Mouse (Mus musculus) forebrain, embryonic 10.5 days (tissue): ENCODE measurements around the gene Agpat4. TPM values are rescaled to one million over a fixed set of nuclear protein-coding genes. Genes with fewer than 3 reads are reported as not detected.

Source experiments
- DNase-seq: peaks from one replicate; pipeline ENCODE4 v3.0.0-alpha.2; 2017; ENCODE audit warnings: low spot score; ENCODE audit errors: extremely low spot score
- H3K27ac ChIP-seq: fragments of 300-500 bp; sonication (generic); 2 replicates; pipeline ENCODE4 v1.5.1; 2016; ENCODE audit warnings: mild to moderate bottlenecking
- H3K27me3 ChIP-seq: fragments of 300-500 bp; sonication (generic); 2 replicates; pipeline ENCODE4 v1.6.1; 2016; ENCODE audit warnings: mild to moderate bottlenecking; ENCODE audit not compliant: poor library complexity, severe bottlenecking
- H3K36me3 ChIP-seq: fragments of 300-500 bp; sonication (generic); replicated peaks from 2 replicates; pipeline ENCODE4 v1.6.1; 2016; ENCODE audit warnings: mild to moderate bottlenecking, moderate library complexity
- H3K4me1 ChIP-seq: fragments of 300-500 bp; sonication (generic); 2 replicates; pipeline ENCODE4 v1.6.1; 2016
- H3K4me3 ChIP-seq: fragments of 300-500 bp; sonication (generic); 2 replicates; pipeline ENCODE4 v1.5.1; 2016; ENCODE audit warnings: mild to moderate bottlenecking, moderate library complexity
- H3K9me3 ChIP-seq: fragments of 300-500 bp; sonication (generic); 2 replicates; pipeline ENCODE4 v1.6.1; 2016; ENCODE audit warnings: mild to moderate bottlenecking, moderate library complexity
- WGBS: fragments of 180-500 bp; shearing (Covaris S2); methylation state at CpG from one replicate; pipeline ENCODE4 v1.1.7; 2016; 5-methylcytosine and 5-hydroxymethylcytosine counted together
- polyA plus RNA-seq: library from polyadenylated mRNA; unstranded; fragments of >200 nt; fragmentation: Nextera tagmentation; extraction: Ambion mirVana; gene quantifications from 2 replicates; pipeline ENCODE4 v1.2.1, GENCODE M21; 2016

Agpat4 gene
- polyA plus RNA-seq, 1 experiment from 2014 or later, result 42.2 TPM

DNA sequence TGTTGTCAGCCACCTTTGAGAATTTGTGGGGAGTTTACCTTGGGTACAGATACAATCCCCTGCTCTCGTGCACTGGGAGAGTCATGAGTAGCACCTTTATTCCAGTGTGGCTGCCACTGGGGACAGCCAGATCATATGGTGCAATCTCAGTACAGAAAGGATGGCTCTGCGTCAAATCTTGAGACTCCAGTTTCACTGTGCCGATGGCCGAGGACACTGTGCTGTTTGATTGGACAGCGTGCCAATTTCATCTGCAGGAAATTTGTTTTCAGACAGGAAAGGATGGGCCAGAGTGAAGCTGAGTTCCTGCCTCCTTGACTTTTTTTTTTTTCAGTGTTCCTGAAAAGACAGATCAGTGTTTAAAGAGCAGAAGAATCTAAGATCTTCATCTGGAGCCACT is 12.7 kb downstream of the Agpat4 start:
- Histone ChIP-seq H3K36me3 (peaks cover 90% of the 10 kb centered on the region), H3K4me1 (peaks cover 6% of the 10 kb centered on the region; the same call in 1 of the 2 replicates), H3K9me3 (no peaks in the 10 kb centered on the region; the same call in 1 of the 2 replicates), H3K27ac (no peak overlapping the region), H3K27me3 (no peaks in the 10 kb centered on the region), H3K4me3 (no peak overlapping the region)
- WGBS, result 94% methylated on average over 5 of the region's 5 CpGs
- no peak for DNase-seq

DNA sequence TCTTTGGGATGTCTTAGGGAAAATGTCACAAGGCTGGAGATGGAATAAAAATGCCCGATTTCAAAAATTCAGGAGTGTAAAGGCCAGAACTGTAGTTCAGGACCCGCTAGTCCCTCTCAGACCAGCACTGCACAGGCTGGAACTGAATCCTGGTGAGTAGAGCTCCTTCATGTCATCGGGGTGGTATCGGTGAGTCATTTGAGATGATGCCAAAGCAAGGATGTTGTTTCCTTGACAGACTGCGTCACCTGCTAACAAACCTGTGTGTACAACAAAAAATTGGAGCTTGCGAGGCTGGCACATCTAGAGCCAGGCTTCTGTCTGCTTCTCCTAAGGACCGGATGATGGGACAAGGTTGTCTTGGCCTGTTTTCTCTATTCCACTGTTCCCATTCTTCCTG is 13.1 kb downstream of the Agpat4 start:
- Histone ChIP-seq H3K36me3 (peaks cover 86% of the 10 kb centered on the region), H3K4me1 (peaks cover 6% of the 10 kb centered on the region; the same call in 1 of the 2 replicates), H3K27ac (no peak overlapping the region), H3K9me3 (no peaks in the 10 kb centered on the region; the same call in 1 of the 2 replicates), H3K4me3 (no peak overlapping the region), H3K27me3 (no peaks in the 10 kb centered on the region)
- WGBS, result 96% methylated on average over 7 of the region's 7 CpGs
- DNase-seq, result no peak

DNA sequence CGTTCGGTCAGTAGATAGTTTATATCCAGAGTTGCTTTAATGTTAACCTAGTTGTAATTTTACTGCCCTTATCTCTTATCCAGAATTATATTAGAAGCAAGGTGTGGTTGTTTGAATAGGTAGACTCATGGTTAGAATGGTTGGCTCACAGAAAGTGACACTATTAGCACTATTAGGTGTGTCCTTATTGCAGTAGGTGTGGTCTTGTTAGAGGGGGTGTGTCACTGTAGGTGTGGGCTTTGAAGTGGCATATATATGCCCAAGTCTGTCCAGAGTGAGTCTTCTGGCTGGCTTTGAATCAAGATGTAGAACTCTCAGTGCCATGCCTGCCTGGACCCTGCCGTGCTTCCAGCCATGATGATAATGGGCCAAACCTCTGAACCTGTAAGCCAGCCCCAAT is 14.4 kb downstream of the Agpat4 start:
- no peak overlapping the region for H3K27ac ChIP-seq
- no peaks in the 10 kb centered on the region for H3K27me3 ChIP-seq
- no peak for DNase-seq
- 98% methylated on average over 3 of the region's 3 CpGs for WGBS
- no peak overlapping the region for H3K4me3 ChIP-seq
- peaks cover 72% of the 10 kb centered on the region for H3K36me3 ChIP-seq
- peaks cover 6% of the 10 kb centered on the region; the same call in 1 of the 2 replicates for H3K4me1 ChIP-seq
- no peaks in the 10 kb centered on the region; the same call in 1 of the 2 replicates for H3K9me3 ChIP-seq

DNA sequence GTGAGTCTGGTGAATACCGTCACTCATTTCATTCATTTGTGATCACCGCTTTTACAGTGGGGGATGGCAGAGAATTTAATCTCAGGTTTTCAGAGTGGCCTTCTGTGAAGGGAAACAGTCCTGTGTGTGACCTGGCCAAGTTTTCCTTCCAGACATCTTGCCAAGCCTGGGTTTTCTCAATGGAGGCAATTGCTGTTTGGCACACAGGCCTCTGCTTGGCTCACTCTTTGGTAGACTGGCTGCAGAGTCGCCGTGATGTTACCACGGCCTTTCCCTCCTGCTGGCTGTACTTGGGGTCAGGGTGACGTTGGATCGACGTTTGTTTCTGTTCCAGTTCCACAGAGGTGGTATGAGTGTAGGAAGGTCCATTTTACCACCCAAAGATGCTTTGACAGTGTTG is 15.5 kb downstream of the Agpat4 start:
- Histone ChIP-seq H3K4me1 (peaks cover 1% of the 10 kb centered on the region; the same call in 1 of the 2 replicates), H3K36me3 (peaks cover 68% of the 10 kb centered on the region), H3K4me3 (no peak overlapping the region), H3K27me3 (no peaks in the 10 kb centered on the region), H3K9me3 (no peaks in the 10 kb centered on the region; the same call in 1 of the 2 replicates), H3K27ac (no peak overlapping the region)
- WGBS, result 96% methylated on average over 8 of the region's 8 CpGs
- DNase-seq, result no peak

DNA sequence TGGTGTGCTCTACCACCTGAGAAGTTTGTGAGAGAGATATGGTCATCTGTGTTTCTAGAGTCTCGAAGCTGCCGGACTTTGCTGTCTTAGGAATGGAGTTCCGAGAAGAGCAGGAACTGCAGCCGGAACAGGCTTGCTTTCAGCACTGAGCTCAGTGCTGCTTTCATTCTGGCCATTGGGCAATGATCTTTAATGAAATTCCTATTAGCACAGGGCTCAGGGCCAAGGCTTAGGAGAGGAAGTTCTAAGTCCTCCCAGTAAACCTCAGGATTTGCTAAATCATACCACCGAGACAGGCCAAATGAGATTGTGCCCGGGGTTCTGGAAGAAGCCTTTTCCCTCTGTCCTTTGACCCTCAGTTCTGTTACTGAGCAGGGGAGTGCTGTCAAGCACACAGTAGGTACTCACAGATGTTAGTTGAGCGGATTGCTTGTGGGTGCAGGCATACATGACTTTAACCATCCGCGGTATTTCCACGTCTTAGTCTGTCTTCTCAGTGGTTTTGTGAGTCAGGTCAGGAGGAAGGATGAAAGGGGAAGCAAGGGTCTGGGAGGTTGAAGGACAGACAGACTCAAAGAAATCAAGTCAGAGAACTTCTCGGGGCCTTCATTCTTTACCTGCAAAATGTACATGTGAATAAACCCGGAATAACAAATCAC is 16.6 kb downstream of the Agpat4 start:
- DNase-seq, result no peak
- Histone ChIP-seq H3K36me3 (peaks cover 70% of the 10 kb centered on the region), H3K4me3 (no peak overlapping the region), H3K9me3 (no peaks in the 10 kb centered on the region; the same call in 1 of the 2 replicates), H3K27me3 (no peaks in the 10 kb centered on the region), H3K27ac (no peak overlapping the region), H3K4me1 (no peaks in the 10 kb centered on the region)
- WGBS, result 96% methylated on average over 12 of the region's 12 CpGs

DNA sequence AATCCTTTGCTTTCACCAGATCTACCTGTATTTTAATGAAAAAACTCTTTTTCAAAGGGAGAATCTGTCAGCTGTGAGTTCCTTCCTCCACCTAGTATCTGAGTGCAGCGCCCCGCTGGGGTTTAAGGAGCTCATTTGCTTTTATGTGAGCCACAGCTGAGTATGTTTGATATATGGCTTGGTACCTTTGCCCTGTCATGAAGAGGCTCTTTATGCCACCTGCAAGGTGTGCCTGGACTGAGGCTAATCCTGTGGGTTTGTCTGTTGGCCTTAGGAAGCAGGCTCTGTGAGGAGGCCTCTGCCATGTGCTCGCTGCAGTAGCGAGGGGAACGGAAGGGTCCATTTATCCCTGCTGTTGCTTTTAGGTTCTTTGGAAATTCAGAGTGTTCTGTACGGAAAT is 19.9 kb downstream of the Agpat4 start:
- 98% methylated on average over 6 of the region's 6 CpGs for WGBS
- Histone ChIP-seq H3K4me3 (no peak overlapping the region), H3K9me3 (peaks cover 6% of the 10 kb centered on the region; the same call in 1 of the 2 replicates), H3K4me1 (no peaks in the 10 kb centered on the region), H3K27ac (no peak overlapping the region), H3K36me3 (peaks cover 60% of the 10 kb centered on the region), H3K27me3 (no peaks in the 10 kb centered on the region)
- DNase-seq, result no peak

DNA sequence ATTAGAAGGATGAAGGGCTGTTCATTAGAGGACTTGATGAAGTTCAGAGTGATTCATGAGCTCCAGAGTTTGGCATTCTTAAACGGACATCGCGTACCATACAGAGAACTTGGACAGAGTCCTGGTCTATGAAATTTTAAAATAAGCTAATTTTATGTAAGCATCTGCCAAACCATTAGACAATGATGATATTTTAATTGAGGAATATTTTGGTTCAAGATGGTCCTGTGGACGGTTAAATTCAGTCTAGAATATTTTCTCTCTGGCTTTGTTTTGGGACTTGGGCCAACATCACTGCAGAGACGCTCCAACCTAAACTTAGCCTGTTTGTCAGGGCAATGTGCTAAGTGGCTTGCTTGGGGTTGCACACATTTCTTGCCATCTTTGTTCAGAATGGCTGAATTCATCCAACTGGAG is 25.5 kb downstream of the Agpat4 start:
- peaks cover 43% of the 10 kb centered on the region for H3K36me3 ChIP-seq
- 95% methylated on average over 5 of the region's 5 CpGs for WGBS

DNA sequence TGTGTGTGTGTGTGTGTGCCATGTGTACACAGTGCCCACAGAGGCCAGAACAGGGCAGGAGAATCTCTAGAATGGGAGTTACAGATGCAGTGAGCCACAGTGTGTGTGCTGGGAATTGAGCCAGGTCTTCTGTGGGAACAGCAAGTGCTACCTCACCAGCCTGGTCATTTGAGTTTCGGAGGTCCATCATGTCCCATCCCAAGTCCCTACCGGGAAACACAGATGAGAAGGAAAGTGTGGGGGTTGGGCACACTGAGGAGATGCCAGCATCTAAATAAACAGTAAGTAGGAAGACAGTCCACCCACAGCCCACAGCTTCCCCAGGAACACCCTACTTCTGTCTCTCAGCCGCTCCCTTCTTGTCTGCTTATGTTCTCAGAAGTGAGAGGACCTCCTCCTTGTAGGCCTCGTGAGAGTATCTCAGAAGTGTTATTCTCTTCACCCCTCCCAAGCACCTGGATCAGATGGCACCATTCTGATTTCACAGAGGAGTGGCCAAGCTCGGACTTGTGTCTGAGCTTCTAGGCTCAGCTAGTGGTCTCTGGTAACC is 27.7 kb downstream of the Agpat4 start:
- 91% methylated on average over 5 of the region's 5 CpGs for WGBS

More for the DNA sequence above, 25.5 kb downstream of the Agpat4 start:
- peaks cover 6% of the 10 kb centered on the region; the same call in 1 of the 2 replicates for H3K9me3 ChIP-seq
- no peak overlapping the region for H3K27ac ChIP-seq
- no peak for DNase-seq
- H3K4me1 ChIP-seq, result no peaks in the 10 kb centered on the region
- H3K27me3 ChIP-seq, result no peaks in the 10 kb centered on the region
- no peak overlapping the region for H3K4me3 ChIP-seq

DNA sequence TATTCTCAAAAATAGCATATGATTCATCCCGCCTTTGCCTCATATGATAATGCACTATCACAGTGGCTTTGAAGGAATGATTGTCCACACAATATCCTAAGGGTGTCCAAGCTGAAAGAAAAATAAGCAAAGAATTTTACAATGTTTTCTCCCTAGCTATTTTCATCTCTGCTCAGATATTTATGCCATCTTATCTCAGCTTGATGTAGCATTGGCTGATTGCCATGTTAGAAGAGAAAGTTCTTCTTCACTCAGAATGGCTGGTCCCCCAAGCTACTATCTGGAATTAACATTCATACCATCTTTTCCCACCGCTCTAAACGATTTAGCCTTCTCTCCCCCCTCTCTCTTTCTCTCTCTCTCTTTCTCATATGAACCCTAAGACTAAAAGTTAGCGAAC is 29.3 kb downstream of the Agpat4 start:
- DNase-seq, result no peak
- WGBS, result 89% methylated on average over 4 of the region's 4 CpGs

More for the DNA sequence above, 27.7 kb downstream of the Agpat4 start:
- H3K4me3 ChIP-seq, result no peak overlapping the region
- DNase-seq, result no peak
- H3K9me3 ChIP-seq, result no peaks in the 10 kb centered on the region
- no peak overlapping the region for H3K27ac ChIP-seq
- peaks cover 42% of the 10 kb centered on the region for H3K36me3 ChIP-seq
- H3K4me1 ChIP-seq, result no peaks in the 10 kb centered on the region
- no peaks in the 10 kb centered on the region for H3K27me3 ChIP-seq

DNA sequence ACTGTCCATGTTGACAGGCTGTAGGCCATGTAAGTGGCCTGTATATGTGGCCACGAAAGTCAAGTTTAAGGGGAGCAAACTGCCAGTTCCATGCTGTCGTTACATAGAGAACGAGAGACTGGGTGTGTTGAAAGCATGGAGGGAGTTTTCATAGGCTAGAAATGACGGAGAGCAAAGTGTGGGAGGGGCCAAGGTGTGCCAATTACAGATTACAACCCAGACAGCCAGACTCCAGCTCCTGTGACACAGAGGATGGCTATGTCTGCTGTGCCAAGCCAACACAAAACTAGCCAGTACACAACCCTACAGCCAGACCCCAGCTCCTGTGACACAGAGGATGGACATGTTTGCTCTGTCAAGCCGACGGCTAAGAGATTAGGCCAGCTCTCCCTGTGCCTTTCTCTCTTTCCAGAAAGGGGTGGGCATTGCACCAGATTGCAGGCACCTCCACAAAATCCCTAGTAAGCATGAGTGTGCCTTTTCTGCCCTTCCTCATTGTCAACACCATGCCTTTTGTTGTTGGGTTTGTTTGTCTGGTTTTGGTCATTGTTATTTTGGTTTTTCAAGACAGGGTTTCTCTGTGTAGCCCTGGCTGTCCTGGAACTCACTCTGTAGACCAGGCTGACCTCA is 30.8 kb downstream of the Agpat4 start:
- Histone ChIP-seq H3K4me1 (no peaks in the 10 kb centered on the region), H3K36me3 (peaks cover 59% of the 10 kb centered on the region), H3K27ac (no peak overlapping the region), H3K4me3 (no peak overlapping the region), H3K27me3 (no peaks in the 10 kb centered on the region), H3K9me3 (no peaks in the 10 kb centered on the region)
- 95% methylated on average over 6 of the region's 6 CpGs for WGBS
- DNase-seq, result no peak

More for the DNA sequence above, 29.3 kb downstream of the Agpat4 start:
- peaks cover 49% of the 10 kb centered on the region for H3K36me3 ChIP-seq
- no peak overlapping the region for H3K27ac ChIP-seq
- H3K27me3 ChIP-seq, result no peaks in the 10 kb centered on the region
- H3K4me1 ChIP-seq, result no peaks in the 10 kb centered on the region
- no peak overlapping the region for H3K4me3 ChIP-seq
- H3K9me3 ChIP-seq, result no peaks in the 10 kb centered on the region

DNA sequence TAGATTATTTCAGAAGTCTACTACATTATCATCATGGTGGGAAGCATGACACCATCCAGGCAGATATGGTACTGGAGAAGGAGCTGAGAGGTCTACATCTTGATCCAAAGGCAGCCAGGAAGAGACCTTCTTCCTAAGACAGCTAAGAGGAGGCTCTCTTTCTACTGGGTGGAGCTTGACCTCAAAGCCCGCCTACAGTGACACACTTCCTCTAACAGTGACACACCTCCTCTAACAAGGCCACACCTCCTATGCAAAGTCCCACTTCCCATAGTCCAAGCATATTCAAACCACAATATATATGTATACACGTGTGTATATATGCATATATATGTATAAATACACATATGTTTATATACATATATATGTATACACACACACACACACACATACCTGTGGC is 32.5 kb downstream of the Agpat4 start:
- Histone ChIP-seq H3K27me3 (no peaks in the 10 kb centered on the region), H3K4me3 (no peak overlapping the region), H3K4me1 (no peaks in the 10 kb centered on the region), H3K36me3 (peaks cover 73% of the 10 kb centered on the region), H3K27ac (no peak overlapping the region), H3K9me3 (no peaks in the 10 kb centered on the region)
- 87% methylated on average over 2 of the region's 2 CpGs for WGBS
- no peak for DNase-seq

DNA sequence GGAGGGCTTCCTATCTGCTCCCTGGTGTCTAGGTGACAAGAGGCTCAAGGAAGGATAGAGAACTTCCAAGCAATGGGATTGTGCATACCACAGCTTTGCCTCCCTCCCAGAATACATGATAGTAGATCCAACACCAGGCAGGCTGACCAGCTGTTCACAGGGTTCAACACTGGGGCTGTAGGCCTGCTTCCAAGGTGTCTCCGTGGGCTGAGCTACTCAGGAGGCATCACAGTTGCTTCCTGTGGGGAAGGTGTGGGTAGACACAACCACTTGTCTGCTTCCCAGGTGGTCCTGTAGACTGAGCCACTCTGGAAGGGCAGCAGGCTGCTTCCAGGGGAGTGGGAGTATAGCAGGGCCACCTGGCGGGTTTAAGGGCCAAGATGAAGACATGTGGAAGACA is 35.8 kb downstream of the Agpat4 start:
- H3K36me3 ChIP-seq, result peaks cover 83% of the 10 kb centered on the region
- WGBS, result 90% methylated on average over 2 of the region's 2 CpGs
- no peaks in the 10 kb centered on the region for H3K27me3 ChIP-seq
- H3K27ac ChIP-seq, result no peak overlapping the region
- no peak for DNase-seq
- H3K4me3 ChIP-seq, result no peak overlapping the region
- no peaks in the 10 kb centered on the region for H3K9me3 ChIP-seq
- H3K4me1 ChIP-seq, result no peaks in the 10 kb centered on the region

DNA sequence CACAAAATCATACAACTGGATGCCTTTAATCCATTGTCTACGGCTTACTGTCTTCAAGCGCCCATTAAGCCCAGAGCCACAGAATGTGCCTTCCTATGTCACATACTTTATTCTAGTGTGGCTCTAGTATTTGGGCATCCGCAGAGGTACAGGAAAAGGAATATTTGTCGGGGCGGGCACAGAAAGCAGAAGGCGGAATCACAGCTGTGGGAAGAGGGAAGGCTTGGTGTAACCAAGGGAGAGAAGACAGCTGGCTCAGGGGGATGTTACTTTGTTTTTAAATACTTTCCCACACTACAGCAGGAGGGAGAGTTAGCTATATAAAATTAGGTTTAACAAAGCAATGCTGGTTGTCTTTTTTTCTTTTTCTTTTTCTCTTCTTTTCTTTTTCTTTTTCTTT is 36.7 kb downstream of the Agpat4 start:
- Histone ChIP-seq H3K27ac (no peak overlapping the region), H3K9me3 (no peaks in the 10 kb centered on the region), H3K27me3 (no peaks in the 10 kb centered on the region), H3K36me3 (peaks cover 84% of the 10 kb centered on the region), H3K4me1 (peaks cover 6% of the 10 kb centered on the region; the same call in 1 of the 2 replicates), H3K4me3 (no peak overlapping the region)
- DNase-seq, result no peak
- 94% methylated on average over 6 of the region's 6 CpGs for WGBS
